Mouse (Mus musculus): ENCODE results near the gene Nfix. TPM values are rescaled to one million over a fixed set of nuclear protein-coding genes. Genes with fewer than 3 reads are reported as not detected.

Gene Nfix
- polyA plus RNA-seq, 1 experiment from 2014 or later, result 145 TPM

GRCm38 (mm10) chr8:84657680-84658079 lies 142.5 kb downstream of the Nfix start:
- Histone ChIP-seq H3K4me3 (no peak overlapping the region), H3K4me2 (no peak overlapping the region), H3K36me3 (ENCODE audit: poor library complexity, severe bottlenecking) (no peaks in the 10 kb centered on the region), H3K9me3 (replicated peaks) (no peaks in the 10 kb centered on the region), H3K9ac (no peak overlapping the region), H3K27me3 (no peaks in the 10 kb centered on the region), H3K4me1 (peaks cover 54% of the 10 kb centered on the region), H3K27ac (no peak overlapping the region)
- ATAC-seq, result no peak
- 43% methylated on average over 4 of the region's 4 CpGs for WGBS

DNA sequence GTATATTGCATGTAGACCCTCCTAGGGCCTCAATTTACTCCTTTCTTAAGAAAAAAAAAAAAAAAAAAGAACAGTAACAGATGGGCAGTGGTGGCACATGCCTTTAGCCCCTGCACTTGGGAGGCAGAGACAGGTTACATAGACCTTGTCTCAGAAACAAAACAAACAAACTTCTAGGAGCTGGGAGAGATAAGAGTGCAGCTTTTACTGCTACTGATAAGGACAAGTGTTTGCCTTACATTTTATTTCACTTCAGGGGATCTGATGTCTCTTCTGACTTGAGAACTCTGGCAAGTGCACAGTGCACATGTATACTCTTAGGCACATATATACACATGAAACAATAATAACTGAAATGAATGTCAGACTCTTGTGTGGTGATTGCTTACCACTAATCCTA lies 142.9 kb downstream of the Nfix start:
- peak overlapping the region; percentile 51; the same call in 1 of the 2 replicates for H3K9ac ChIP-seq
- H3K27ac ChIP-seq, result peak overlapping the region; percentile 74; the same call in 1 of the 2 replicates
- ATAC-seq, result no peak
- H3K4me1 ChIP-seq, result peaks cover 51% of the 10 kb centered on the region
- no peaks in the 10 kb centered on the region for H3K27me3 ChIP-seq
- H3K4me2 ChIP-seq, result peak overlapping the region; percentile 60
- H3K9me3 ChIP-seq (replicated peaks), result no peaks in the 10 kb centered on the region
- H3K36me3 ChIP-seq (ENCODE audit: poor library complexity, severe bottlenecking), result no peaks in the 10 kb centered on the region
- H3K4me3 ChIP-seq, result no peak overlapping the region

DNA sequence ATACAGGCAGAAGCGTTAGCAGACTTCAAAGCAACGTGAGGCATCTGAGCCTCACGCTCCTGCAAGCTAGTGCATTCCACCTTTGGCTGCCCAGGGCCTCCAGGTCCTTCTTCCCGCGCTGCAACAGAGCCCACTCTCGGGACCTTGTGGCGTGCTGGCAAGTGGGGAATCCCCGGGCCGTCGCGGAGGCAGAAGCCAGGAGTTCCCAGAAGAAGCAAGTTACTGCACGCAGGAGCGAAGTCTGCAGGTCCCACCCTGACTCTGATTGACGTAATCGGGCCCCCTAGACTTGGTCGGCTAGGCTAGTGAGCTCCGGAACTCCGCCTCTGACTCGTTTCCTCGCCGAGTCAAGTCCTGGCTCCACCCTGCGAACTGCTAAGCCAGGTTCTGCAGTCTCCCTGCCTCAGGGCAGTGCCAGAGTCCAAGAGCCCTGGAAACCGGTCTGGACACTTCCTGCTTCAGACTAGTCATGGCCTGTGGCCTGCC lies 143.5 kb downstream of the Nfix start:
- H3K27ac ChIP-seq, result peak overlapping the region; percentile 74
- WGBS, result 3% methylated on average over 23 of the region's 23 CpGs
- no peaks in the 10 kb centered on the region for H3K9me3 ChIP-seq (replicated peaks)
- H3K4me3 ChIP-seq, result peak overlapping the region; percentile 22
- peak overlapping the region; percentile 51 for H3K9ac ChIP-seq
- H3K36me3 ChIP-seq (ENCODE audit: poor library complexity, severe bottlenecking), result no peaks in the 10 kb centered on the region
- peak overlapping the region; percentile 60 for H3K4me2 ChIP-seq
- no peaks in the 10 kb centered on the region for H3K27me3 ChIP-seq
- peaks cover 47% of the 10 kb centered on the region for H3K4me1 ChIP-seq
- no peak for ATAC-seq

DNA sequence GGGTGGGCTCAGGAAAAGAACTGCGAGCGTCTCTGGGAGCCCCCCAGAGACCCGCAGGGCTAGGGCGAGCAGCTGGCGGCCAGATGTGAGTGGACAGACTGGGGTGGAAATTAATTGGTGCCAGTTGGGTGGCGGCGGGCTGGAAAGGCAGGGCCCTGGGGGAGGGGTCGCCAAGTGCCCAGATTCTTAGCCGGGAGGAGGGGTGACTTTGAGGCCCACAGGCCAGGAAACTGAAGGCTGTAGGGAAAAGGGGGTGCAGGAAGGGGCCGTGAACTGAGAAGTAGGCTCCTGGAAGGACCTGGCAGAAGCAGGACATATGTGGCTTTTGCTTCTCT lies 144.0 kb downstream of the Nfix start:
- no peaks in the 10 kb centered on the region for H3K27me3 ChIP-seq
- H3K36me3 ChIP-seq (ENCODE audit: poor library complexity, severe bottlenecking), result no peaks in the 10 kb centered on the region
- ATAC-seq, result peak; percentile 5; the same call in 1 of the 2 replicates
- H3K4me1 ChIP-seq, result peaks cover 42% of the 10 kb centered on the region
- WGBS, result 2% methylated on average over 10 of the region's 10 CpGs
- peak overlapping the region; percentile 49 for H3K9ac ChIP-seq
- H3K9me3 ChIP-seq (replicated peaks), result no peaks in the 10 kb centered on the region
- peak overlapping the region; percentile 22 for H3K4me3 ChIP-seq
- H3K4me2 ChIP-seq, result peak overlapping the region; percentile 60
- H3K27ac ChIP-seq, result peak overlapping the region; percentile 74

GRCm38 (mm10) chr8:84655336-84656190 lies 144.6 kb downstream of the Nfix start:
- peak overlapping the region; percentile 22 for H3K4me3 ChIP-seq
- ATAC-seq, result peak; percentile 69
- WGBS, result under 1% methylated on average over 14 of the region's 15 CpGs

DNA sequence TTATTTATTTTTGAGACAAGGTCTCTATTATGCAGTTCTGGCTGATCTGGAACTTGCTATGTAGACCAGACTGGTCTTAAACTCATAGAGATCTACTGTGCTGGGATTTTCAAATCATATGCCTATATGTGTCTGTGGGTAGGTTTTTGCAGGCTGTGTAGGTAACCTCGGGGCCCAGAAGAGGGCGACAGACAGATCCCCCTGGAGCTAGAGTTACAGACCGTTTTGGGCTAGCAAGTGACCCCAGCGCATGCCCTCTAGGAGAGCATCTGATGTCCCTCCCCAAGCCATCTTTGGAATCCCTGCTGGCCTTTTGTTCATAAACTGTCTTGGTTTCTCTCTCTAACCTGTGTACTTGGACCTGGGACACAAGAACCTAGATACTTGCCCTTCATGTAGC lies 145.5 kb downstream of the Nfix start:
- ATAC-seq, result no peak
- Histone ChIP-seq H3K4me1 (peaks cover 27% of the 10 kb centered on the region), H3K4me3 (no peak overlapping the region), H3K9me3 (replicated peaks) (no peaks in the 10 kb centered on the region), H3K36me3 (ENCODE audit: poor library complexity, severe bottlenecking) (no peaks in the 10 kb centered on the region), H3K27me3 (no peaks in the 10 kb centered on the region), H3K4me2 (no peak overlapping the region), H3K9ac (no peak overlapping the region), H3K27ac (no peak overlapping the region; the same call in 1 of the 2 replicates)
- 48% methylated on average over 4 of the region's 4 CpGs for WGBS

More at GRCm38 (mm10) chr8:84655336-84656190, 144.6 kb downstream of the Nfix start:
- Histone ChIP-seq H3K27me3 (no peaks in the 10 kb centered on the region), H3K4me1 (peaks cover 36% of the 10 kb centered on the region), H3K9me3 (replicated peaks) (no peaks in the 10 kb centered on the region), H3K4me2 (peak overlapping the region; percentile 60), H3K36me3 (ENCODE audit: poor library complexity, severe bottlenecking) (no peaks in the 10 kb centered on the region), H3K9ac (peak overlapping the region; percentile 49), H3K27ac (peak overlapping the region; percentile 74)

GRCm38 (mm10) chr8:84653092-84653631 lies 147.0 kb downstream of the Nfix start:
- no peaks in the 10 kb centered on the region for H3K9me3 ChIP-seq (replicated peaks)
- peaks cover 26% of the 10 kb centered on the region for H3K4me1 ChIP-seq
- no peaks in the 10 kb centered on the region for H3K36me3 ChIP-seq (ENCODE audit: poor library complexity, severe bottlenecking)
- no peak overlapping the region for H3K4me3 ChIP-seq
- WGBS, result 73% methylated on average over 9 of the region's 9 CpGs
- no peak overlapping the region for H3K9ac ChIP-seq
- no peak overlapping the region for H3K4me2 ChIP-seq
- no peak for ATAC-seq
- no peaks in the 10 kb centered on the region for H3K27me3 ChIP-seq
- H3K27ac ChIP-seq, result peak overlapping the region; percentile 36; the same call in 1 of the 2 replicates

DNA sequence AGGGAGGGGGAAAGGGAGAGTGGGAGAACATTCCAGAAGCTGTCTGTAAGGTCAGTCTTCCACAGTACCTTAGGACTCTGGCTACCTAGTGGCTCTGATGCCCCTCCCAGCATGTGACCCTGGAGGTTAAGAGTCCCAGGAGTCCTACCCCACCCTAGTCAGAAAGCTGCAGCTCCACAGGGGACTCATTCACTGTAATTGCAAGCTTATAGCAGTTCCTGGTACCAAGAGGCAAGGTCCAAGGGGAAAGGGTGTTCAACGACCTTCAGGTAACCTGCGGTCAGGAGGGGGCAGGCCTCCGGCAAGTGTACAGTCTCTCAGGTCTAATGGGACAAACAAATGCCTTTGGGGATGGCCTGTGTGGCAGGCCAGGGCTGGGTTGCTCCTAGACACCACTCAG lies 149.9 kb downstream of the Nfix start:
- ATAC-seq, result no peak
- Histone ChIP-seq H3K4me3 (no peak overlapping the region), H3K36me3 (ENCODE audit: poor library complexity, severe bottlenecking) (no peaks in the 10 kb centered on the region), H3K4me2 (no peak overlapping the region), H3K27me3 (no peaks in the 10 kb centered on the region), H3K4me1 (peaks cover 15% of the 10 kb centered on the region), H3K27ac (no peak overlapping the region), H3K9me3 (replicated peaks) (no peaks in the 10 kb centered on the region), H3K9ac (no peak overlapping the region)
- 58% methylated on average over 3 of the region's 3 CpGs for WGBS

Other genes starting within 250 kb of the Nfix start
- gene Ier2, start 137.5 kb downstream of the Nfix start, polyA plus RNA-seq (2015; fragmentation: Nextera tagmentation; extraction: Ambion mirVana), result 35.2 and 35.4 TPM in 2 replicates
- gene Trmt1, start 114.0 kb downstream of the Nfix start, polyA plus RNA-seq (2015; fragmentation: Nextera tagmentation; extraction: Ambion mirVana), result 53.5 and 59.1 TPM in 2 replicates
- 16.1 and 18.6 TPM in 2 replicates for gene Nacc1, start 112.5 kb downstream of the Nfix start, polyA plus RNA-seq (2015; fragmentation: Nextera tagmentation; extraction: Ambion mirVana)
- gene Lyl1, start 98.9 kb downstream of the Nfix start, polyA plus RNA-seq (2015; fragmentation: Nextera tagmentation; extraction: Ambion mirVana), result 1.9 and 2.1 TPM in 2 replicates
- 3.7 and 3.8 TPM in 2 replicates for gene G430095P16Rik, start 77.3 kb downstream of the Nfix start, polyA plus RNA-seq (2015; fragmentation: Nextera tagmentation; extraction: Ambion mirVana)
- 7.3 and 8.2 TPM in 2 replicates for gene Dand5, start 22.5 kb upstream of the Nfix start, polyA plus RNA-seq (2015; fragmentation: Nextera tagmentation; extraction: Ambion mirVana)
- 42.6 and 47.0 TPM in 2 replicates for gene Gadd45gip1, start 31.2 kb upstream of the Nfix start, polyA plus RNA-seq (2015; fragmentation: Nextera tagmentation; extraction: Ambion mirVana)
- 93.9 and 114 TPM in 2 replicates for gene Rad23a, start 40.3 kb upstream of the Nfix start, polyA plus RNA-seq (2015; fragmentation: Nextera tagmentation; extraction: Ambion mirVana)
- 549 and 569 TPM in 2 replicates for gene Calr, start 46.6 kb upstream of the Nfix start, polyA plus RNA-seq (2015; fragmentation: Nextera tagmentation; extraction: Ambion mirVana)
- gene Farsa, start 56.6 kb upstream of the Nfix start, polyA plus RNA-seq (2015; fragmentation: Nextera tagmentation; extraction: Ambion mirVana), result 123 and 127 TPM in 2 replicates
- gene Syce2, start 71.8 kb upstream of the Nfix start, polyA plus RNA-seq (2015; fragmentation: Nextera tagmentation; extraction: Ambion mirVana), result 80.3 and 85.1 TPM in 2 replicates
- 33.2 and 34.2 TPM in 2 replicates for gene Gcdh, start 93.6 kb upstream of the Nfix start, polyA plus RNA-seq (2015; fragmentation: Nextera tagmentation; extraction: Ambion mirVana)
- gene Klf1, start 101.6 kb upstream of the Nfix start, polyA plus RNA-seq (2015; fragmentation: Nextera tagmentation; extraction: Ambion mirVana), result 0.74 and 1.2 TPM in 2 replicates
- gene Dnase2a, start 108.2 kb upstream of the Nfix start, polyA plus RNA-seq (2015; fragmentation: Nextera tagmentation; extraction: Ambion mirVana), result 6.9 and 9.4 TPM in 2 replicates
- 31.6 and 37.3 TPM in 2 replicates for gene Mast1, start 137.0 kb upstream of the Nfix start, polyA plus RNA-seq (2015; fragmentation: Nextera tagmentation; extraction: Ambion mirVana)
- 1.2 and 1.8 TPM in 2 replicates for gene Rtbdn, start 146.6 kb upstream of the Nfix start, polyA plus RNA-seq (2015; fragmentation: Nextera tagmentation; extraction: Ambion mirVana)
- gene Gm49661, start 169.1 kb upstream of the Nfix start, polyA plus RNA-seq (2015; fragmentation: Nextera tagmentation; extraction: Ambion mirVana), result not detected in 2 replicates
- gene Prdx2, start 169.2 kb upstream of the Nfix start, polyA plus RNA-seq (2015; fragmentation: Nextera tagmentation; extraction: Ambion mirVana), result 1,640 and 1,662 TPM in 2 replicates
- 119 and 124 TPM in 2 replicates for gene Rnaseh2a, start 169.4 kb upstream of the Nfix start, polyA plus RNA-seq (2015; fragmentation: Nextera tagmentation; extraction: Ambion mirVana)
- gene Junb, start 178.4 kb upstream of the Nfix start, polyA plus RNA-seq (2015; fragmentation: Nextera tagmentation; extraction: Ambion mirVana), result 3.4 and 4.2 TPM in 2 replicates
- gene Hook2, start 190.3 kb upstream of the Nfix start, polyA plus RNA-seq (2015; fragmentation: Nextera tagmentation; extraction: Ambion mirVana), result 16.8 and 21.5 TPM in 2 replicates
- gene Best2, start 214.2 kb upstream of the Nfix start, polyA plus RNA-seq (2015; fragmentation: Nextera tagmentation; extraction: Ambion mirVana), result not detected in 2 replicates
- 166 and 168 TPM in 2 replicates for gene Asna1, start 224.9 kb upstream of the Nfix start, polyA plus RNA-seq (2015; fragmentation: Nextera tagmentation; extraction: Ambion mirVana)
- gene Trir, start 226.5 kb upstream of the Nfix start, polyA plus RNA-seq (2015; fragmentation: Nextera tagmentation; extraction: Ambion mirVana), result 125 and 154 TPM in 2 replicates
- 46.4 and 49.4 TPM in 2 replicates for gene Tnpo2, start 236.6 kb upstream of the Nfix start, polyA plus RNA-seq (2015; fragmentation: Nextera tagmentation; extraction: Ambion mirVana)